ENCODE assay signal across 15 mouse cellular contexts in genomic region chr12:73208518-73208917, GRCm38 (mm10).
"Had no signal": no experiment of that assay in that cellular context is flagged by ENCODE, and none has a peak within 500 bp of the region (broad histone marks: within the 10 kb centered on the region; RNA-seq: fewer than 3 reads in every experiment).

No protein-coding gene starts in this region.

- H3K4me1 ChIP-seq: midbrain, embryonic 13.5 days; neural tube, embryonic 13.5 days had no signal

- DNase-seq: kidney, postnatal 10 days; layer of hippocampus, postnatal 36 days; liver, embryonic 13.5 days; lung, embryonic 14.5 days; thymus, adult 2 months; thymus, postnatal 14 days; thymus, postnatal 4 days had no signal

- H3K27ac ChIP-seq: kidney, embryonic 15.5 days; left cerebral cortex, adult 2 months; liver, embryonic 13.5 days; midbrain, embryonic 10.5 days; midbrain, embryonic 13.5 days; neural tube, embryonic 13.5 days had no signal

- H3K4me3 ChIP-seq: kidney, embryonic 15.5 days; left cerebral cortex, adult 2 months; liver, embryonic 13.5 days; megakaryocyte, embryonic 14.5 days; midbrain, embryonic 10.5 days; midbrain, embryonic 13.5 days; myocyte; neural tube, embryonic 13.5 days had no signal

- H3K27me3 ChIP-seq: kidney, embryonic 15.5 days; liver, embryonic 13.5 days; megakaryocyte, embryonic 14.5 days; midbrain, embryonic 13.5 days; neural tube, embryonic 13.5 days had no signal

- H3K4me2 ChIP-seq: kidney, embryonic 15.5 days; liver, embryonic 13.5 days; lung, embryonic 14.5 days; midbrain, embryonic 13.5 days; neural tube, embryonic 13.5 days had no signal

- H3K9me3 ChIP-seq: kidney, embryonic 15.5 days; liver, embryonic 13.5 days; megakaryocyte, embryonic 14.5 days; midbrain, embryonic 10.5 days; midbrain, embryonic 13.5 days; neural tube, embryonic 13.5 days had no signal

- H3K9ac ChIP-seq: kidney, embryonic 15.5 days; liver, embryonic 13.5 days; lung, embryonic 14.5 days; midbrain, embryonic 13.5 days; neural tube, embryonic 13.5 days had no signal

- H3K36me3 ChIP-seq: kidney, embryonic 15.5 days; liver, embryonic 13.5 days; midbrain, embryonic 10.5 days; midbrain, embryonic 13.5 days; neural tube, embryonic 13.5 days had no signal

- ATAC-seq: midbrain, embryonic 13.5 days; midbrain, embryonic 16.5 days had no signal
